Mouse (Mus musculus) ES-Bruce4 (cell line): ENCODE measurements at regions not wholly inside any gene's neighbourhood (a gene's known extent, or its start where the extent isn't known, plus 50 kb on each side); places are given as distances from the start of the nearest gene placed in this dataset.

Experiments used
- H3K27ac ChIP-seq: 2 replicates; pipeline ENCODE4 v1.5.1; 2012; ENCODE audit warnings: low read length, inconsistent platforms; ENCODE audit not compliant: insufficient read depth
- H3K27me3 ChIP-seq: 2 replicates; pipeline ENCODE4 v1.6.1; 2012; ENCODE audit warnings: mild to moderate bottlenecking, low read length, inconsistent platforms; ENCODE audit not compliant: control insufficient read depth, poor library complexity, insufficient read depth, severe bottlenecking
- H3K36me3 ChIP-seq: 2 replicates; pipeline ENCODE4 v1.6.1; 2012; ENCODE audit warnings: inconsistent platforms, mild to moderate bottlenecking, low read length, moderate library complexity; ENCODE audit not compliant: control insufficient read depth, poor library complexity, insufficient read depth, severe bottlenecking
- H3K4me1 ChIP-seq: one replicate; pipeline ENCODE4 v1.8.1; 2011; ENCODE audit warnings: low read length; ENCODE audit not compliant: control insufficient read depth, insufficient read depth
- H3K4me3 ChIP-seq: 2 replicates; pipeline ENCODE4 v1.5.1; 2011; ENCODE audit warnings: low read depth, mild to moderate bottlenecking, low read length
- H3K9ac ChIP-seq: 2 replicates; pipeline ENCODE4 v1.6.1; 2012; ENCODE audit warnings: low read depth, mild to moderate bottlenecking, inconsistent platforms; ENCODE audit not compliant: poor library complexity, severe bottlenecking
- H3K9me3 ChIP-seq: replicated peaks from 2 replicates; pipeline ENCODE4 v1.6.1; 2012; ENCODE audit warnings: mild to moderate bottlenecking, low read length, inconsistent platforms; ENCODE audit not compliant: control insufficient read depth, poor library complexity, insufficient read depth, severe bottlenecking
- CTCF ChIP-seq: IDR thresholded peaks from one replicate; pipeline ENCODE4 v1.8.1; 2011; ENCODE audit warnings: low read depth, low read length
- EP300 ChIP-seq: IDR thresholded peaks from 2 replicates; pipeline ENCODE4 v1.6.1; 2011; ENCODE audit warnings: low read depth, low read length; ENCODE audit not compliant: insufficient read depth
- POLR2A ChIP-seq: IDR thresholded peaks from one replicate; pipeline ENCODE4 v1.8.1; 2011; ENCODE audit warnings: low read length; ENCODE audit not compliant: insufficient read depth

DNA sequence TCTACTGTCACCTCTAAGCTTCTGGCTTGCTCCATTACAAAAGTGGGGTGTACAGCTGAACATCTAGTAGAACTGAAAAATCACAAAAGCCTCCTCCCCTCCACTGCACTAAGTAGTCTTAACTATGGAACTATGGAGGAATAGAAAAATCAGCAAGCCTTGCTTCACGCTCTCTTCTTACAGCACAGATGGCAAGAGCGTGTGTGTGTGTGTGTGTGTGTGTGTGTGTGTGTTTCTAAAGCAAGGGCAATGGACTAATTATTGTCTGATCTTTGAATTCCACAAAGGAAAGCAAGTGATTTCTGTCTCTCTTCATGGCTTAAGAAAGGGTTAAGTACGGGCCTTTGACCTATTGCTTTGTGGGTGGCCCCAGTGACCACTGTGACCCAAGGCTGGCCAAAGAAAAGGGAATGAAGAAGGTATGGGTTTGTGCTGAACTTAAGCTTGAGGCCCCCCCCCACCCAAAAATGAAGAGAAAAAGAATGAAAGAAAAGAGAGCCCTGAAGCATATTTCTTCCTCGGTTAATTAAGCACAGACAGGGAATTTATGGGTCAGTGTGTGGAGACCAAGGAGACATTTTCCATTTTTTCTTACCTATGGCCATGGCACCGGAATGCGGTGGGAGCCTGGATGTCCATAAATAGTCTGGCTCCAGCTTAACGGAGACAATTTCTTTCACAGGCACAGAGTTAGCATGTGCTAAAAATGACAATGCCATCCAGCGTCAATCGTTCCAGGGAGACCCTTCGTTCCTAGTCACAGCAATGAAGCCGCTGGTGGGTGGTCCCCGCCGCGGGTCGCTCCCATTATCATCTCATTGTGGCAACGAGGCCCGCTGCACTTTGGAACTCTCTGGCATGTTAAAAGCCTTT lies 119.8 kb downstream of the Zbtb18 start:
- H3K27ac ChIP-seq: no peak overlapping the region
- H3K9ac ChIP-seq: no peak overlapping the region

GRCm38 (mm10) chr1:177562589-177562912 lies 120.4 kb downstream of the Zbtb18 start:
- Histone ChIP-seq H3K27me3 (no peaks in the 10 kb centered on the region), H3K9ac (no peak overlapping the region), H3K4me3 (no peak overlapping the region), H3K27ac (no peak overlapping the region), H3K9me3 (no peaks in the 10 kb centered on the region), H3K36me3 (no peaks in the 10 kb centered on the region), H3K4me1 (no peaks in the 10 kb centered on the region)
- TF ChIP-seq CTCF: no peak
- no peak for TF ChIP-seq POLR2A
- no peak for TF ChIP-seq EP300

More for the DNA sequence above, 119.8 kb downstream of the Zbtb18 start:
- no peaks in the 10 kb centered on the region for H3K4me1 ChIP-seq
- H3K27me3 ChIP-seq: no peaks in the 10 kb centered on the region
- TF ChIP-seq CTCF: no peak
- TF ChIP-seq POLR2A: no peak
- TF ChIP-seq EP300: no peak
- no peak overlapping the region for H3K4me3 ChIP-seq
- H3K9me3 ChIP-seq: no peaks in the 10 kb centered on the region
- H3K36me3 ChIP-seq: no peaks in the 10 kb centered on the region

DNA sequence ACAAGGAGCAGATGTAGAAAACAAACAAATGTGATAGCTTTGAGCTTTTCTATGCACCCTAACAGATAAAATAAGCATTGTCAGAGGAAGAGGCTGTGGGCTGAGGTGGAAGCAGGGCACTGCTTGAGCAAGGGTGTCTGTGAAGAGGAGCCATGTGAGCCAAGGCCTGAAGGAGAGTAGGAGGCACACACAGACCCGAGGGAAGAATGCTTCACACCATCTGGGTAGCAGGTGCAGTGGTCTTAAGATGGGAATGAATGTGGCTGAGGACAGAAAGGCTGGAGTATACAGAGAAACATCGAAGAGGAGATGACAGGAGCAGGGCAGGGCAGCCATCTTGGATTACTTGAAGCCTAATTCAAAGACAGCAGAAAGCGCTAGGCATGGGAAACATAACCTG lies 123.5 kb downstream of the Zbtb18 start:
- Histone ChIP-seq H3K27me3 (no peaks in the 10 kb centered on the region), H3K4me3 (no peak overlapping the region), H3K27ac (no peak overlapping the region), H3K36me3 (no peaks in the 10 kb centered on the region), H3K9me3 (no peaks in the 10 kb centered on the region), H3K9ac (no peak overlapping the region), H3K4me1 (no peaks in the 10 kb centered on the region)
- TF ChIP-seq EP300 (no peak), POLR2A (no peak), CTCF (no peak)

DNA sequence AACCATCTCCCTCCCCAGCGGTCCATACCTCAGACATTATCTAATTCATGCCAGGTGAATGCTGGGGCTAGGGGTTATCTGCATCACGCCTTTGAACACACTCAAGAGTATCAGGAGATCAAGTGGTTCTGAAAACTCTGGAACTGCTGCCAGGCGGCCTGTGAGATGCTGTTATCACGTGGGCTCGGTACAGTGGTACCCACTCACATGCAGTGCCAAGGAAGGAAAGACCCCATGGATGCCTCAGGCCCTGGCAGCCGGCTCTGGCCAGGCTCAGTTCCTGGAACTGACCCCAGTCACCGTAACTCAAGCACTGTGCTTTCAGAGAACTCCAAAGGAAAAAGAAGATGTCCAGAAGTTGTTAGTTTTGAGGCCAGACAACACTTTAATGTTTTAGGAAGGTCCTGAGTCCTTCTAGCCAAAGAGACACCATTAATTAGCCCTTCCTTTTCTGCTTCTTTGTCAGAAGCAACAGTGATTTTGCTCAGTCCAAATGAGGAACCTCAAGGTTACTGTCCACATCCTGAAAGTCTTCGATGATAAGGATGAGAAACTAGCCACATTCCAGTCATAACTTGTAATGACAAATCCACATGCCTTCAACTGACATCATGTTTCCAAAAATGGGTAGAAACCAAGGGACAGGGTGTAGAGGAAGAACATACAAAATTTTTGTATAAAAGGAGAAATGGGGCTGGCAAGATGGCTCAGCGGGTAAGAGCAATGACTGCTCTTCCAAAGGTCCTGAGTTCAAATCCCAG lies 126.1 kb downstream of the Zbtb18 start:
- Histone ChIP-seq H3K9me3 (no peaks in the 10 kb centered on the region), H3K27ac (no peak overlapping the region)
- TF ChIP-seq EP300 (no peak), CTCF (no peak)

GRCm38 (mm10) chr1:177569572-177569971 lies 127.4 kb downstream of the Zbtb18 start:
- Histone ChIP-seq H3K4me3 (no peak overlapping the region), H3K4me1 (no peaks in the 10 kb centered on the region), H3K36me3 (no peaks in the 10 kb centered on the region), H3K27me3 (no peaks in the 10 kb centered on the region), H3K9me3 (no peaks in the 10 kb centered on the region), H3K9ac (no peak overlapping the region), H3K27ac (no peak overlapping the region)
- TF ChIP-seq POLR2A: no peak
- no peak for TF ChIP-seq CTCF
- no peak for TF ChIP-seq EP300

More for the DNA sequence above, 126.1 kb downstream of the Zbtb18 start:
- Histone ChIP-seq H3K27me3 (no peaks in the 10 kb centered on the region), H3K36me3 (no peaks in the 10 kb centered on the region), H3K4me1 (no peaks in the 10 kb centered on the region), H3K9ac (no peak overlapping the region), H3K4me3 (no peak overlapping the region)

DNA sequence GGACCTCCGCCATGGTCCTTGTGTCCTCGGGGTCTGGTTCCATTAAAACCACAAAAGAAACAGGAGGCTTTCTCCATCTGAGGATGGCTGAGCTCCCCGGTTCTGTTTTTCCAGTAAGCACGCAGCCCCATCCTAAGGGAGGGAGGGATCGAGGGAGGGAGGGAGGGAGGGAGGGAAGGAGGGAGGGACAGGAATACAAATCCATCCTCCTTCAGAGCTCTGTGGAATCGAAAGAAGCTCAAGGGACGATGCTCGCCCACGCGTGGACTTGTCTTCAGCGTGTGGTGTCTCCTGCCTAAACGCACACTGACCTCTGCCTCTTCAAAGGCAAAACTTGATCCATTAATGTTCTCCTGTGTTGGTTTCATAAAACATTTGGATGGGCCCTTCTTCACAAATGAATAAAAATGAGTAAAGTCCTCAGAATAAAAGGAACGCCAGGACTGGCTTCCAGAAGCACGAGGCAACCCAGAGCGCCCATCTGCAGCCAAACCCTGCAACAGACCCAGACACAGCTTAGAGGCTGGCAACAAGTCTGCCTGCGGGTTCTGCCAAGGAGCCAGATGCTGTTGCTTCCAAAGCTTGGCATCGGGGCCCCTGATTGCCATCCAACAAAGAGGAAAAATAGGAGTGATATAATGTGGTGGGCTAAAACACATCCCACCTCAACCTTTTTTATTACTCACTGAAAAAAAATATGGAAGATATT lies 131.0 kb downstream of the Zbtb18 start:
- TF ChIP-seq CTCF (no peak), POLR2A (no peak), EP300 (no peak)
- Histone ChIP-seq H3K36me3 (no peaks in the 10 kb centered on the region), H3K27me3 (no peaks in the 10 kb centered on the region), H3K4me3 (no peak overlapping the region), H3K27ac (no peak overlapping the region), H3K9me3 (no peaks in the 10 kb centered on the region), H3K9ac (no peak overlapping the region), H3K4me1 (no peaks in the 10 kb centered on the region)
